Mouse (Mus musculus) forebrain, embryonic 11.5 days (tissue): Measurements from ENCODE around the gene Vwa8. TPM values are rescaled to one million over a fixed set of nuclear protein-coding genes. Genes with fewer than 3 reads are reported as not detected.

Source experiments
- ATAC-seq: fragments of 200-750 bp; cut with Nextera tagmentation; replicated peaks from 2 replicates; pipeline ENCODE4 v1.8.0; 2017; ENCODE audit warnings: moderate TSS enrichment; ENCODE audit not compliant: low FRiP score
- DNase-seq: peaks from one replicate; pipeline ENCODE4 v3.0.0-alpha.2; 2017; ENCODE audit warnings: low spot score
- H3K27ac ChIP-seq: fragments of 300-500 bp; sonication (generic); 2 replicates; pipeline ENCODE4 v1.5.1; 2014; ENCODE audit warnings: low read depth, low read length
- H3K27me3 ChIP-seq: fragments of 300-500 bp; sonication (generic); 2 replicates; pipeline ENCODE4 v1.6.1; 2014; ENCODE audit warnings: mild to moderate bottlenecking, low read length, mixed read lengths; ENCODE audit not compliant: control insufficient read depth, insufficient read depth
- H3K36me3 ChIP-seq: fragments of 300-500 bp; sonication (generic); 2 replicates; pipeline ENCODE4 v1.6.1; 2014; ENCODE audit warnings: mild to moderate bottlenecking, low read length, moderate library complexity, mixed read lengths; ENCODE audit not compliant: control insufficient read depth, insufficient read depth
- H3K4me1 ChIP-seq: fragments of 300-500 bp; sonication (generic); replicated peaks from 2 replicates; pipeline ENCODE4 v1.6.1; 2014; ENCODE audit warnings: low read length, mixed read lengths; ENCODE audit not compliant: control insufficient read depth, insufficient read depth
- H3K4me2 ChIP-seq: fragments of 300-500 bp; sonication (generic); 2 replicates; pipeline ENCODE4 v1.6.1; 2014; ENCODE audit warnings: low read depth, mild to moderate bottlenecking, low read length, moderate library complexity, mixed read lengths; ENCODE audit not compliant: severe bottlenecking
- H3K4me3 ChIP-seq: fragments of 300-500 bp; sonication (generic); 2 replicates; pipeline ENCODE4 v1.5.1; 2014; ENCODE audit warnings: low read depth, low read length
- H3K9ac ChIP-seq: fragments of 300-500 bp; sonication (generic); 2 replicates; pipeline ENCODE4 v1.6.1; 2014; ENCODE audit warnings: low read length
- H3K9me3 ChIP-seq: fragments of 300-500 bp; sonication (generic); 2 replicates; pipeline ENCODE4 v1.6.1; 2016; ENCODE audit warnings: low read length, mixed read lengths; ENCODE audit not compliant: control insufficient read depth
- WGBS: fragments of 180-500 bp; shearing (Covaris S2); extraction: QIAGEN DNeasy Blood & Tissue Kit; methylation state at CpG from one replicate; pipeline ENCODE4 v1.1.7; 2014; 5-methylcytosine and 5-hydroxymethylcytosine counted together
- polyA plus RNA-seq: library from polyadenylated mRNA; unstranded; fragments of >200 nt; fragmentation: Nextera tagmentation; extraction: Ambion mirVana; gene quantifications from 2 replicates; pipeline ENCODE4 v1.2.1, GENCODE M21; 2014

Vwa8 gene
- polyA plus RNA-seq, 1 experiment from 2014 or later, result 9.2 TPM

DNA sequence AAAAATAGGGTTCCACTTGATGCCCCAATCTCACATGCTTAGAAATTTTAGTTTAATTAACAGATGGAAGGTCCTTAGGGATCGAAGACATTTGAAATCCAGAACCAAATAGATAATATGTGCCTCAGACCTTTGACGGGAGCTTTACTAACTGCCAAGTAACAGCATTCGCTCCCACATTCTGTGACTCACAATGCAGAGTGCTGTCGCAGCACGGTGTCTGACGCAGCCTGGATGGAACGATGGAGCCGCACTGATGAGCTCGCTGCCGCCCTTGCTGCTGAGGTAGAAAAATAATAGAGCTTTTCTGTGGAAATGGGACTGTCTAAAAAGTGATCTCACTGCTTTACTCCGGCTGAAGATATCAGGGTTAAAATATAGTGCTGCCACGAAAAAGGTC, 248.3 kb downstream of the Vwa8 start:
- Histone ChIP-seq H3K27me3 (no peaks in the 10 kb centered on the region), H3K9ac (no peak overlapping the region), H3K4me3 (no peak overlapping the region), H3K4me1 (no peaks in the 10 kb centered on the region), H3K27ac (no peak overlapping the region), H3K36me3 (peaks cover 2% of the 10 kb centered on the region; the same call in 1 of the 2 replicates), H3K4me2 (no peak overlapping the region), H3K9me3 (peaks cover 2% of the 10 kb centered on the region; the same call in 1 of the 2 replicates)
- no peak for DNase-seq
- no peak for ATAC-seq
- 92% methylated on average over 12 of the region's 12 CpGs for WGBS

DNA sequence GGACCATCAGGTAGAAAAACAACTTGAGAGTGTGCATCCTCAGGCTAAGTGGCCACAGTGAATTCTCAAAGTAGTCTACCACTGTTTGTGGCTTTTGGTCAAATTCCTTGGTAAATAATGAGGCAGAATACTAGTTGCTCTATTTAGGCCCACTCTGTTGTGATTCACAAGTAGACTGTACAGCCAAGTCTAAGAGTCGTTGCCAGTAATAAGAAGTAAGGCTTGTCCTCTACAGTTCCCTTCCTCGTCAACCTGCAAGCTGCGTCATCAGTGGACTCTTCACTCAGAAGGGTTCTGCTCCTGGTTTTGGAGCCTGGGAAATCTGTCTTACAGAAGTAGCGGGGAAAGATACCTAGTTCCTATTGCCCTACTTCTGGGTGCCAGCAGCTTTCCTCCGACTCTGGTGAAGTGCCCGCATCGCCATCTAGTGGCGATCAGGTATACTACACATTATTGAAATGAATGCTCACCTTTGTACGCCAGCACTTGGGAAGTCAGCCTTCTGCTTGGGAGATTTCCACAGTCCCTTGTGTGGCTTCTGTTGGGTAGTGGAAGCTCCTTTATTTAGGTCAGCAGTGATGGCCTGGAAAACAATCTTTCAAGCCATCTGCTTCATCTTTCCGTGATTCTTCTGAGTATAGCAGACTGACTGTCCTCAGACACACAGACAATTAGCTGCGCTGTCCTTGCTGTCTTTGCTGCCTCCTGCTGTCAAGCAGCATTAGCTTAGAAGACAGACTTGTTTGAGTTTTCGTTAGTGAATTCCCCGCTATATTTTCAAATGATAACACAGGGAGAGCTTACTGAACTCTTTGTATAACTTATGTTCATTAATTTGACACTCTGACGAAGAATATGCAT, 258.0 kb downstream of the Vwa8 start:
- H3K36me3 ChIP-seq, result no peaks in the 10 kb centered on the region
- H3K9ac ChIP-seq, result no peak overlapping the region
- no peaks in the 10 kb centered on the region for H3K9me3 ChIP-seq
- 35% methylated on average over 14 of the region's 14 CpGs for WGBS
- no peak overlapping the region for H3K27ac ChIP-seq
- no peaks in the 10 kb centered on the region for H3K27me3 ChIP-seq
- H3K4me3 ChIP-seq, result no peak overlapping the region
- H3K4me2 ChIP-seq, result no peak overlapping the region
- peaks cover 4% of the 10 kb centered on the region; the same call in 1 of the 2 replicates for H3K4me1 ChIP-seq
- DNase-seq, result peak; percentile 83
- 0 out of 2 replicates have a peak, but pooled peaks have one; percentile 44 for ATAC-seq

DNA sequence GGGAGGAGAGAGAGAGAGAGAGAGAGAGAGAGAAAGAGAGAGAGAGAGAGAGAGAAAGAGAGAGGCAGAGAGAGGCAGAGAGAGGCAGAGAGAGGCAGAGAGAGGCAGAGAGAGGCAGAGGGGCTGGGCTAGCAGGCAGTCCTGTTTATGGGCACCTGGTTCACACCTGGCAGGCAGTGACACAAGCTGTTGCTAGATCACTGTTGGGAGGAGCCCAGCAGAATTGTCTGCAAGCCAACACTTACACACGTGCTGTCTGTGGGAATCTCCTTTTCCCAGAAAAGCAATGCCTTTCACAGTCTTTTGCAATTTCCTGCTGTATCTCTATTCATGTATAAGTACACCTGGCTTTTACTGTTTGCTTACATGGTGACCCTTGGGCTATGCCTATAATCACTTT, 260.5 kb downstream of the Vwa8 start:
- Histone ChIP-seq H3K9me3 (no peaks in the 10 kb centered on the region), H3K9ac (no peak overlapping the region), H3K4me3 (no peak overlapping the region), H3K36me3 (no peaks in the 10 kb centered on the region), H3K4me1 (peaks cover 4% of the 10 kb centered on the region; the same call in 1 of the 2 replicates), H3K27ac (no peak overlapping the region), H3K4me2 (no peak overlapping the region), H3K27me3 (no peaks in the 10 kb centered on the region)
- WGBS, result 33% methylated on average over 1 of the region's 1 CpGs
- DNase-seq (no peak), ATAC-seq (no peak)

DNA sequence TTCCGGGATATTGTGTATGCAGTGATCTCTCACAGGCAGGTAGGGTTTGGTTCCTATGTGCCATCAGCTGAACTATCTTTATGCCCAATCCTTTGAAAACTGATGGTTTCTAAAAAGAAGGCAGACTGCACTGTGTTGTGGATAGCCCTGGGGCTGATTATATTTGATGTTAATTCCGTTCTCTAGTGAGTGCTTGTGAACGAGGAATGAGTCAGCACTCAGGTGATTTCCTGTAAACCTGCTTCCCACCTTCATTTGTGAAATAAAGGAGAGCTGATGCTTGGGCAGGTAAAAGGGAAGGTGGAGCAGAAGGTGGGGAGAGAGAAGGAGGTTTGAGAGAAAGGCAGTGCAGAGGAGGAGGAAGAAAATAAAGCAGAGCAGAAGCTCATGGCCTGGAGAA, 261.2 kb downstream of the Vwa8 start:
- Histone ChIP-seq H3K4me3 (no peak overlapping the region), H3K36me3 (no peaks in the 10 kb centered on the region), H3K27ac (no peak overlapping the region), H3K27me3 (no peaks in the 10 kb centered on the region), H3K4me2 (no peak overlapping the region), H3K4me1 (peaks cover 4% of the 10 kb centered on the region; the same call in 1 of the 2 replicates), H3K9me3 (no peaks in the 10 kb centered on the region), H3K9ac (no peak overlapping the region)
- WGBS, result 79% methylated on average over 3 of the region's 3 CpGs
- no peak for DNase-seq
- no peak for ATAC-seq

DNA sequence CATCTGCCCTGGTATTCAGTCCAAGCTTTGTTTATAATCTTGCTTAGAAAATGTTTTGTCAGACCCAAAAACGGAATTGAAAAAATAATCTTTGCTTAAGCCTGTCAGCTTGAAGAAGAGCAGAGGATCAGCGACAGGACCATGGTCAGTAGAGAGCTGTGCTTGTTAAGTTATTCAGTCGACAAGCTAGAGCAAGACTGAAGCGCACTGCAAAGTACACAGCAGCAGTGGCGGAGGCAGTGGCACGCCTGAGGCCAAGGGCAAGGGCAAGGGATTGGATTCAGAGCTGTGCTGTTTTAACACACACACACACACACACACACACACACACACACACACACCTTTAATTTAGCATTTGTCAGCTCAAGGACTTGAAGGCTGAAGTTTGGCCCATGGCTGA, 263.2 kb downstream of the Vwa8 start:
- Histone ChIP-seq H3K9me3 (no peaks in the 10 kb centered on the region), H3K4me2 (no peak overlapping the region), H3K9ac (no peak overlapping the region), H3K4me1 (no peaks in the 10 kb centered on the region), H3K36me3 (no peaks in the 10 kb centered on the region), H3K27me3 (no peaks in the 10 kb centered on the region), H3K27ac (no peak overlapping the region), H3K4me3 (no peak overlapping the region)
- DNase-seq, result no peak
- WGBS, result 76% methylated on average over 6 of the region's 6 CpGs
- no peak for ATAC-seq

DNA sequence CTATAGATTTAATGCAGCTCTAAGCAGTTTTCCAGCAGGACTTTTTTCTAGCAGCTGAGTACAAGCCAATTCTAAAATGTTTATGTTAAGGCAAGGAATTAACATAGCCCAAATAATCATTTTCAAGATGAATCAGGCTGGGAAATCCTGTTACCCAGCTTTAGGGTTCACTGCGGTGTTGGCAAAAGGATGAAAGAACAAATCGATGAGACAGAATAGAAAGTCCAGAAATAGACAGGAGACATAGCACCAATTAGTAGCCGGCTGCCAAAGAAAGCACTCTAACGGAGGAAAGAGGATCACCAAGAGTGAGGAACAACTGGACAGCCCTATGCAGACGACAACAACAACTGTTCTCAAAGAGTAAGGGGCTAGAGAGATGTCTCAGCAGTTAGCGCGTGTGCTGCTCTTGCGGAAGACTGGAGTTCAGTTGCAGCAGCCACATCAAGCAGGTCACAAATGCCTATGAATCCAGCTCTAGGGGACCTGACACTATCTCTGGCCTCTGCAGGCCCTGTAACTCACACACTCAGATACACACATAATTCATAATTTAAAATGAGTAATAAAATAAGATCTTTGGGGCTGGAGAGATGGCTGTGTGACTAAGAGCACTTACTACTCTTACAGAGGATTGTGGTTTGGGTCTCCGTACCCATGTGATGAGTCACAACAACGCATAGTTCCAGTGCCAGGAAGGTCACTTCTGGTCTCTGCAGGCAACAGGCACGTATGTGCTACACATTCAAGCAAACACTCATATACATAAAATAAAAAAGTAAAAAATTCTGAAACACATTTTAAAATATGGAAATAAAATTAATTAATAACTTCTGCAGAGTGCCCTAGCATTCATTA, 265.9 kb downstream of the Vwa8 start:
- no peak for ATAC-seq
- Histone ChIP-seq H3K36me3 (no peaks in the 10 kb centered on the region), H3K9me3 (no peaks in the 10 kb centered on the region), H3K4me2 (no peak overlapping the region), H3K27ac (no peak overlapping the region), H3K4me3 (no peak overlapping the region), H3K9ac (no peak overlapping the region), H3K4me1 (no peaks in the 10 kb centered on the region), H3K27me3 (no peaks in the 10 kb centered on the region)
- DNase-seq, result no peak
- WGBS, result 92% methylated on average over 11 of the region's 11 CpGs

DNA sequence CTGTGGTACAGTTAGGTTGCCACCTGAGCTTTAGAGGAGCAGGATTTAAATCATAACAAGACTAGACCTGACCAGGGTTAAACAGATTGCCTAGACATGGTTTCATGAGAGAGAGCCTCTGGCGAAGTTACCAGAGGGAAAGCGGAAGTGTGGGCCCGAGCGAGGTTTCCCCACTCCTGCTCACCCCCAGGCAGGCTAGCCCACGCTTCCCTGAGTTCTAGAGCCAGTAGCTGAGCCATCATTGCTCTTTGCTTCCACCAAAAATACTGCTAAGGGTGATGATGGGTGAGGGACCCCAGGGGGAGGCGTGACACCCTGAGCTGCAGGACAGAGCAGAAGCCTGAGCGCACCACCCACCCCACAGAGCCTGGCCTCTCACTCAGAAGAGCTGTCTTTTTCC, 269.6 kb downstream of the Vwa8 start:
- DNase-seq, result no peak
- Histone ChIP-seq H3K4me2 (no peak overlapping the region), H3K4me3 (no peak overlapping the region), H3K9me3 (no peaks in the 10 kb centered on the region), H3K27me3 (no peaks in the 10 kb centered on the region), H3K4me1 (no peaks in the 10 kb centered on the region), H3K36me3 (no peaks in the 10 kb centered on the region), H3K9ac (no peak overlapping the region), H3K27ac (no peak overlapping the region)
- no peak for ATAC-seq
- WGBS, result 92% methylated on average over 7 of the region's 7 CpGs

DNA sequence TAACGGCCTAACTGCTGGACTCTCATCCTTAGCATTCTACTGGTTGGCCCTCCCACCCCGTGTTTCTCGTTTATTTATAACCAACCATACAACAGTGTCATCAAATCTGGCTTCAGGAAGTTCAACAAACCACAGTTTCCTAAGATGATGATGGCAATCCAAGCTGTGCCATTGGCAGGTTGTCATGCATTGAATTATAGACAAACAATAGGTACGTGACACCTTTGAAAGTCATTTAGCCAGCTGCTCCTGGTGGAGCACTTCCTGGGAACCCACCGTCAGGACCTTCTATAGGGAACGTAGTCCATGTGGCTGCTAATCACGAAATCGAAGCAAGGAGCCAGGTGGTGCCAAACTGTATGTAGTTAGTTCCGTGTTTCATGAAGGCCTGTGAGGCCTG, 270.5 kb downstream of the Vwa8 start:
- Histone ChIP-seq H3K9ac (no peak overlapping the region), H3K4me2 (no peak overlapping the region), H3K9me3 (no peaks in the 10 kb centered on the region), H3K4me1 (no peaks in the 10 kb centered on the region), H3K27me3 (no peaks in the 10 kb centered on the region), H3K27ac (no peak overlapping the region), H3K4me3 (no peak overlapping the region), H3K36me3 (no peaks in the 10 kb centered on the region)
- ATAC-seq (no peak), DNase-seq (no peak)
- WGBS, result 92% methylated on average over 9 of the region's 9 CpGs
